Mouse (Mus musculus) limb, embryonic 14.5 days (tissue): ENCODE data around the gene Vamp9. TPM values are rescaled to one million over a fixed set of nuclear protein-coding genes. Genes with fewer than 3 reads are reported as not detected.

Experiments used
- ATAC-seq: fragments of 200-750 bp; cut with Nextera tagmentation; 2 replicates; pipeline ENCODE4 v1.8.0; 2017; ENCODE audit warnings: low read depth, moderate number of reproducible peaks, moderate TSS enrichment; ENCODE audit not compliant: low FRiP score
- DNase-seq: peaks from one replicate; pipeline ENCODE4 v3.0.0-alpha.2; 2015; ENCODE audit warnings: low spot score
- H3K27ac ChIP-seq: fragments of 300-500 bp; sonication (generic); replicated peaks from 2 replicates; pipeline ENCODE4 v1.5.1; 2014; ENCODE audit warnings: low read depth, mild to moderate bottlenecking, low read length, moderate library complexity, mixed read lengths
- H3K27me3 ChIP-seq: fragments of 300-500 bp; sonication (generic); 2 replicates; pipeline ENCODE4 v1.6.1; 2014; ENCODE audit warnings: low read length, mixed read lengths; ENCODE audit not compliant: control insufficient read depth, insufficient read depth
- H3K36me3 ChIP-seq: fragments of 300-500 bp; sonication (generic); 2 replicates; pipeline ENCODE4 v1.6.1; 2014; ENCODE audit warnings: mild to moderate bottlenecking, low read length, moderate library complexity, mixed read lengths; ENCODE audit not compliant: control insufficient read depth, insufficient read depth
- H3K4me1 ChIP-seq: fragments of 300-500 bp; sonication (generic); 2 replicates; pipeline ENCODE4 v1.6.1; 2014; ENCODE audit warnings: antibody characterized with exemption, low read length, mixed read lengths; ENCODE audit not compliant: control insufficient read depth, insufficient read depth
- H3K4me2 ChIP-seq: fragments of 300-500 bp; sonication (generic); replicated peaks from 2 replicates; pipeline ENCODE4 v1.6.1; 2014; ENCODE audit warnings: low read depth, mild to moderate bottlenecking, low read length, moderate library complexity; ENCODE audit not compliant: severe bottlenecking
- H3K4me3 ChIP-seq: fragments of 300-500 bp; sonication (generic); replicated peaks from 2 replicates; pipeline ENCODE4 v1.5.1; 2014; ENCODE audit warnings: low read length
- H3K9ac ChIP-seq: fragments of 300-500 bp; sonication (generic); 2 replicates; pipeline ENCODE4 v1.6.1; 2014; ENCODE audit warnings: mild to moderate bottlenecking, low read depth, low read length, moderate library complexity; ENCODE audit not compliant: severe bottlenecking
- H3K9me3 ChIP-seq: fragments of 300-500 bp; sonication (generic); 2 replicates; pipeline ENCODE4 v1.6.1; 2016; ENCODE audit warnings: low read length; ENCODE audit not compliant: control insufficient read depth
- POLR2A ChIP-seq: fragments of 200-500 bp; IDR thresholded peaks from 2 replicates; pipeline ENCODE4 v1.8.0; 2012; ENCODE audit warnings: inconsistent platforms, mild to moderate bottlenecking, moderate library complexity, borderline replicate concordance; ENCODE audit not compliant: insufficient read depth, insufficient read length; ENCODE audit errors: extremely low read depth
- WGBS: fragments of 180-500 bp; shearing (Covaris S2); extraction: QIAGEN DNeasy Blood & Tissue Kit; methylation state at CpG from one replicate; pipeline ENCODE4 v1.1.7; 2014; 5-methylcytosine and 5-hydroxymethylcytosine counted together
- polyA plus RNA-seq, 2 experiments: library from polyadenylated mRNA; depleted of rRNA in 1 of 2; stranded (reverse) in 1 of 2; unstranded in 1 of 2; fragments of >200 nt; fragmentation: Nextera tagmentation in 1 of 2; extraction: Ambion mirVana in 1 of 2; gene quantifications; 2 replicates each; pipeline versions ENCODE4 v1.2.1 to v1.2.3; 2012 to 2014

Vamp9 gene
- polyA plus RNA-seq, 2 experiments = 0.10 TPM; not detected in 1

- H3K27me3 ChIP-seq = no peaks in the 10 kb centered on the region
- DNase-seq (no peak), ATAC-seq (no peak)
- H3K4me2 ChIP-seq = no peak overlapping the region
- H3K36me3 ChIP-seq = no peaks in the 10 kb centered on the region
- 85% methylated on average over 10 of the region's 10 CpGs for WGBS
- no peak for TF ChIP-seq POLR2A
- 0 out of 2 replicates have a peak, but pooled peaks cover 7% of the 10 kb centered on the region for H3K9me3 ChIP-seq
- no peak overlapping the region for H3K4me3 ChIP-seq
- no peak overlapping the region for H3K9ac ChIP-seq
- no peak overlapping the region for H3K27ac ChIP-seq
- no peaks in the 10 kb centered on the region for H3K4me1 ChIP-seq
These were observed 35.2 kb downstream of the Vamp9 start for GRCm38 (mm10) chr5:99941273-99941672.

- TF ChIP-seq POLR2A = no peak
- WGBS = 63% methylated on average over 10 of the region's 10 CpGs
- H3K27ac ChIP-seq = no peak overlapping the region
- no peaks in the 10 kb centered on the region for H3K27me3 ChIP-seq
- DNase-seq = peak; percentile 14
- 0 out of 2 replicates have a peak, but pooled peaks cover 7% of the 10 kb centered on the region for H3K9me3 ChIP-seq
- no peak overlapping the region for H3K9ac ChIP-seq
- H3K36me3 ChIP-seq = no peaks in the 10 kb centered on the region
- no peak for ATAC-seq
- H3K4me2 ChIP-seq = no peak overlapping the region
- H3K4me3 ChIP-seq = no peak overlapping the region
- no peaks in the 10 kb centered on the region for H3K4me1 ChIP-seq
These were observed 35.9 kb downstream of the Vamp9 start for GRCm38 (mm10) chr5:99941776-99942502.

GRCm38 (mm10) chr5:99952513-99952912, 46.5 kb downstream of the Vamp9 start:
- DNase-seq = no peak
- Histone ChIP-seq H3K27me3 (no peaks in the 10 kb centered on the region), H3K4me1 (no peaks in the 10 kb centered on the region), H3K4me3 (no peak overlapping the region), H3K9ac (no peak overlapping the region), H3K27ac (no peak overlapping the region), H3K4me2 (no peak overlapping the region), H3K36me3 (peaks cover 13% of the 10 kb centered on the region), H3K9me3 (no peaks in the 10 kb centered on the region)
- ATAC-seq = 0 out of 2 replicates have a peak, but pooled peaks have one; percentile 14
- no peak for TF ChIP-seq POLR2A
- 87% methylated on average over 5 of the region's 5 CpGs for WGBS

- Histone ChIP-seq H3K4me3 (no peak overlapping the region), H3K4me2 (no peak overlapping the region), H3K36me3 (peaks cover 24% of the 10 kb centered on the region), H3K27ac (no peak overlapping the region), H3K4me1 (no peaks in the 10 kb centered on the region), H3K27me3 (no peaks in the 10 kb centered on the region), H3K9ac (no peak overlapping the region), H3K9me3 (no peaks in the 10 kb centered on the region)
- ATAC-seq (no peak), DNase-seq (no peak)
- WGBS = 69% methylated on average over 1 of the region's 1 CpGs
- TF ChIP-seq POLR2A = no peak
These were observed 47.8 kb downstream of the Vamp9 start for GRCm38 (mm10) chr5:99953883-99954282.

- no peak overlapping the region for H3K4me3 ChIP-seq
- no peaks in the 10 kb centered on the region for H3K4me1 ChIP-seq
- no peak overlapping the region for H3K9ac ChIP-seq
- H3K9me3 ChIP-seq = no peaks in the 10 kb centered on the region
- no peak overlapping the region for H3K4me2 ChIP-seq
- DNase-seq (no peak), ATAC-seq (no peak)
- TF ChIP-seq POLR2A = no peak
- H3K36me3 ChIP-seq = peaks cover 58% of the 10 kb centered on the region
- no peaks in the 10 kb centered on the region for H3K27me3 ChIP-seq
- no peak overlapping the region for H3K27ac ChIP-seq
- 86% methylated on average over 1 of the region's 1 CpGs for WGBS
These were observed 52.6 kb downstream of the Vamp9 start for GRCm38 (mm10) chr5:99958666-99959065.
